Mouse (Mus musculus): ENCODE results near the gene Ric1.

The Ric1 gene

GRCm38 (mm10) chr19:29521637-29522435 lies at the start of gene Ric1:
Gene Ric1 (plus strand): TSS chr19:29522282.
- DNase-seq (ENCODE audit: extremely low read depth, low read depth): peak; percentile 85

- no peak for DNase-seq (ENCODE audit: extremely low read depth, low read depth)
Observed at GRCm38 (mm10) chr19:29472424-29472823, 49.7 kb upstream of the Ric1 start.

- no peak for DNase-seq (ENCODE audit: extremely low read depth, low read depth)
Observed at GRCm38 (mm10) chr19:29472946-29473345, 49.1 kb upstream of the Ric1 start.

GRCm38 (mm10) chr19:29474803-29475202 lies 47.3 kb upstream of the Ric1 start:
- peak; percentile 62 for DNase-seq (ENCODE audit: extremely low read depth, low read depth)

GRCm38 (mm10) chr19:29475210-29475620 lies 46.9 kb upstream of the Ric1 start:
- DNase-seq (ENCODE audit: extremely low read depth, low read depth): peak; percentile 75

GRCm38 (mm10) chr19:29478598-29478997 lies 43.5 kb upstream of the Ric1 start:
- no peak for DNase-seq (ENCODE audit: extremely low read depth, low read depth)

- DNase-seq (ENCODE audit: extremely low read depth, low read depth): no peak
Observed at GRCm38 (mm10) chr19:29481578-29481977, 40.5 kb upstream of the Ric1 start.

GRCm38 (mm10) chr19:29482148-29482547 lies 39.9 kb upstream of the Ric1 start:
- DNase-seq (ENCODE audit: extremely low read depth, low read depth): no peak

- DNase-seq (ENCODE audit: extremely low read depth, low read depth): no peak
Observed at GRCm38 (mm10) chr19:29482637-29483036, 39.4 kb upstream of the Ric1 start.

GRCm38 (mm10) chr19:29483386-29483785 lies 38.7 kb upstream of the Ric1 start:
- DNase-seq (ENCODE audit: extremely low read depth, low read depth): no peak

- no peak for DNase-seq (ENCODE audit: extremely low read depth, low read depth)
Observed at GRCm38 (mm10) chr19:29484537-29484936, 37.5 kb upstream of the Ric1 start.

GRCm38 (mm10) chr19:29485257-29485948 lies 36.7 kb upstream of the Ric1 start:
- DNase-seq (ENCODE audit: extremely low read depth, low read depth): no peak

- no peak for DNase-seq (ENCODE audit: extremely low read depth, low read depth)
Observed at GRCm38 (mm10) chr19:29486545-29487206, 35.4 kb upstream of the Ric1 start.

GRCm38 (mm10) chr19:29487326-29488072 lies 34.6 kb upstream of the Ric1 start:
- no peak for DNase-seq (ENCODE audit: extremely low read depth, low read depth)

GRCm38 (mm10) chr19:29488073-29488390 lies 34.0 kb upstream of the Ric1 start:
- DNase-seq (ENCODE audit: extremely low read depth, low read depth): no peak

GRCm38 (mm10) chr19:29488420-29488819 lies 33.7 kb upstream of the Ric1 start:
- no peak for DNase-seq (ENCODE audit: extremely low read depth, low read depth)

GRCm38 (mm10) chr19:29489785-29490284 lies 32.2 kb upstream of the Ric1 start:
- no peak for DNase-seq (ENCODE audit: extremely low read depth, low read depth)

- DNase-seq (ENCODE audit: extremely low read depth, low read depth): no peak
Observed at GRCm38 (mm10) chr19:29491467-29491866, 30.6 kb upstream of the Ric1 start.

- no peak for DNase-seq (ENCODE audit: extremely low read depth, low read depth)
Observed at GRCm38 (mm10) chr19:29494454-29494853, 27.6 kb upstream of the Ric1 start.

- DNase-seq (ENCODE audit: extremely low read depth, low read depth): no peak
Observed at GRCm38 (mm10) chr19:29496001-29496597, 26.0 kb upstream of the Ric1 start.

Measured in MEL-GATA-1-ER (cell line).